Mouse (Mus musculus): Measurements from ENCODE around the gene Gnl3l. TPM values are rescaled to one million over a fixed set of nuclear protein-coding genes. Genes with fewer than 3 reads are reported as not detected.

Gene Gnl3l
- polyA plus RNA-seq, 1 experiment from 2014 or later: 28.0 TPM

DNA sequence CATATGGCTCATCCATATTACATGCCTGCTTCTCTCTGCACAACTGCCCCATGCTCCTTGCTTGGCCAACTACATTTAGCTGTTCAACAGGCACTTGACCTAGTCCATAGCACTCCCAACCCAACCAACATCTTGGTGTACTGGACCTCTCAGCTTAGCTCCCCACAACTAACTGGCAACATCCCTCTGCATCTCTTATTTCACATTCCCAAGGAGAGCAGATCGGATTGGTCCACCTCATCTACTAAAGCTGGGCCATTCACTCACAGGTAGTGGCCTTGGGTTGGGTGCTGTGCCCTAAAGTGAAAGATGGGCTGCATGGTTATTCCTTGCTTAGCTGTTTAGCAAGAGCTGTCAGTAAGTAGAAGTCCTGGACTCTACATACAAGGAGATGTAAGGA lies 62.4 kb downstream of the Gnl3l start:
- Histone ChIP-seq H3K9ac (no peak overlapping the region), H3K9me3 (no peaks in the 10 kb centered on the region), H3K4me1 (replicated peaks) (no peaks in the 10 kb centered on the region), H3K4me3 (replicated peaks) (no peak overlapping the region), H3K27ac (no peak overlapping the region), H3K4me2 (replicated peaks) (no peak overlapping the region), H3K36me3 (no peaks in the 10 kb centered on the region), H3K27me3 (replicated peaks) (no peaks in the 10 kb centered on the region)
- ATAC-seq: no peak
- 83% methylated on average over 1 of the region's 1 CpGs for WGBS

Other genes with a start within 250 kb of the Gnl3l start
- 348 and 377 TPM in 2 replicates for gene Maged2, start 203.0 kb downstream of the Gnl3l start, polyA plus RNA-seq (2015; fragmentation: Nextera tagmentation; extraction: Ambion mirVana)
- gene Fgd1, start 28.8 kb upstream of the Gnl3l start, polyA plus RNA-seq (2015; fragmentation: Nextera tagmentation; extraction: Ambion mirVana): 6.8 and 7.1 TPM in 2 replicates
- gene Tsr2, start 79.2 kb upstream of the Gnl3l start, polyA plus RNA-seq (2015; fragmentation: Nextera tagmentation; extraction: Ambion mirVana): 29.9 and 32.7 TPM in 2 replicates
- 1.2 and 1.4 TPM in 2 replicates for gene Wnk3, start 180.8 kb upstream of the Gnl3l start, polyA plus RNA-seq (2015; fragmentation: Nextera tagmentation; extraction: Ambion mirVana)